Mouse (Mus musculus): Measurements from ENCODE around the gene Smug1.

The Smug1 gene

DNA sequence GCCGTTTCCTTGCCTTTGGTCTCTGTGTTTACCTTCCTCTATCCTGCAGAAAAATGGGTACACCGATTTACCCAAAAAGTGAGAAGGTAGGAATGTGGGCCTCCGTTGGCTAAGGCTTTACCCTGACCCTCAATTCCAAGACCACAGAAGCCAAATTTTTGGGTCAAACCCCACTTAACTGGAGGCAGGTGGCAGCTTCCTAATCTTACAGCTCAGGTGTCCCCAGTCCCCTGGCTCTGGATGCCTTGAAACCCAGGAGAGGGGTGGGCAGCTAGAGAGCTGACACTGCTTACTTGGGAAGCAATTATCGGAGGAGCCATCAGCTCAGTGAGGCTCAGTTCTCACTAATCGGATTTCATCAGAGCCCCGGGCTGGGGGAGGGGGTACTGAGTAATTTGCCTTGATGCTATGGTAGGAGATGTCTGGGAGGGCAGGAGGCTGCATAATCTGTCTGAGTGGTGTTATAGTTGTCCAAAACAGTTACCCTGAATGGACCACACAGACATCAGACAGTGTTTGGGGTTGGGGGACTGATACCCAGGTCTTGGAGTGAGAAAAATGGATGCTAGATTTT is at the start of gene Smug1:
TSS of gene Smug1 (minus strand) at position 51 of the 574 bp plus-strand sequence.
- no peak for DNase-seq (ENCODE audit: inconsistent age in 2 of 2, low spot score in 1 of 2)

DNA sequence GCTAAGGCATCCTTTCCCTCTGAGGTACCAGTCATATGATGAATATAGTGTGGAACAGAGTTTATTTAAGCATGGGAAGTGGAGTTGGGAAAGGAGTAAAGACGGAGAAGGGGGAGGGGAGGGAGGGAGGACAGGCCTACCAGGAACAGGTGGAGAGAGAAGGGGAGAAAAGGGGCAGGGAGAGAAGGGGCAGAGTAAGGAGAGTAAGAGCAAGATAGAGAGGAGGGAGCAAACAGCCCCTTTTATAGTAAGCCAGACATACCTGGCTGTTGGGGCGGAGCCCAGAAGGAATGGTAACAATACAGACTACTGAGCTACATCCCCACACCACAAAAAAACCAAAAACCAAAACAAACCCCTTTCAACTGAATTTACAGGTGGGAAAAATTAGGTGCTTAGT is 49.2 kb upstream of the Smug1 start:
- no peak for DNase-seq (ENCODE audit: inconsistent age in 2 of 2, low spot score in 1 of 2)

DNA sequence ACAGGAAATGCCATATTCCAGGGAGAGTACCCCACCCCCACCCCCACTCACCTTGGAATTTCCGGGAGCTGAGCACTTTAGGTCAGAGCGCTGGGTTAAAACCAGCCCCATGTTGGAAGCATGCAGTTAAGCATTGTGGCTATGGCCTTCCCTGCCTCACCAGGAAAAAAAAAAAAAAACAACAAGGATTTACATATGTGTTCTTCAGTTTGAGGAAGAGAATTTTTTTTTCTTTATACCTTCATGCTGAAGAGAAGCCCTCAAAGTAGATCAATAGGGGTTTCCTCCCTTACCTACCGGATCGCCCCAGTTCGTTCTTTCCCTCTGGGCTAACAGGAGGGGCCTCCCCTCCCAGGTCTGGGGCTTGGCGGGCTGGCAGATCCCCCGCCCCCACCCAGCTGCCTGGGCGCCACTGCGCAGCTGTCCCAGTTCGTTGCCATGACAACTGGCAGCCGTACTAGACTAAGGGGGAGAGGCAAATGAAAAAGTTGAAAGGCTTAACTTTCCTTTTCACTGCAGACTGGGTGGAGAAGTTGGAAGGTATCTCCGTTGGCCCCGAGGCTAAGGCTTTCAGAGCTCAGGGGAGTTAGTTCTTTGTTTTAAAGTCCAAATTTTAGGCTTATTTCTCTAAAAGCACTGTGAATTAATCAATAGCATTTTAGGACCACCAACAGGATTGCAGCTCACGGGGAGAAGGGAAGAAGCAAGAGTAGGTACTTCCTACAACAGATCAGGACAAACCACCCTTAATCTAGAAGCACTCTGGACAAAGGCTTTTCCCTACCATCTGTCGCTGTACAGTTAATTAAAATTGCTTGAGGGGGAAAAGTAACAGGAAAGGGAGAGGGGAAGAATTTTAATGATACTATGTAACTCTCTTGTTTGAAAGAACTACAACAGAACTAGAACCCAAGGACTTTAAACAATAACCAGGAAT is 48.3 kb upstream of the Smug1 start:
- DNase-seq (ENCODE audit: inconsistent age in 2 of 2, low spot score in 1 of 2): peak; percentile 89 to 95

DNA sequence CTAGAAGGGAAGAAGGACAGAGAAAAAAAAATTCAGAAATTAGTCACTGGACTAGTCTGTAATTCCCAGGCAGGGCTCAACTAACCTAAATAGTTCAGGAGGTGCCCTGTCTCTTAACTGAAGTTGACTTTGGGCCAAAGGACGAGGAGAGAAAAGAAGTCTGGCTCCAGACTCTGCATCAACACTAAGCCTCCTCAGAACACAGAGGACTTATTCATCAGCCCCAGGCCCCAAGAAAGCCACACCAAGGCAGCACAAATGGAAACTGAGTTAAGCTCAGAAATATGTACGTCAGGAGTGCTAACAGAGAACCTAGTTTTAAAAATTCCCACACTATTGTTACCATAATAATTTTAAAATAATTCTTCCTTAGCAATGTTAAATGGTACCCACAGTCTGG is 47.3 kb upstream of the Smug1 start:
- peak in 1 of 2 experiments; percentile 52 for DNase-seq (ENCODE audit: inconsistent age in 2 of 2, low spot score in 1 of 2)

DNA sequence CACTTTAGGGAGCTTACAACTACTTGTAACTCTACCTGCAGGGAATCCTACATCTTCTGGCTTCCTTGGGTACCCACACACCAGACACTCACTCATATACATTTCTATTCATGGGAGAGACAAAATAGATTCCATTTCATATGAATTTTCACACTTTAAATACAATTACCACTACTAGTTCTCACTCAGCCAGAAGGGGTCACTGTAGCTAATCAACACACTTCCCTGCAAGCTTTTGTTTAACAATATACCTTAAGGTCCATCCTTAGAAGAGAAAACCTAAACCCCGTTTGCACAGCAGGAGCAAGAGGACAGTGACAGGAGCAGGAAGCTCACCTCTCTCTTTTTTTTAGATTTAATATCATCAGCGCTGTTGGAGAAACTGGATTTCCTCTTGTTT is 38.3 kb upstream of the Smug1 start:
- DNase-seq (ENCODE audit: inconsistent age in 2 of 2, low spot score in 1 of 2): no peak

DNA sequence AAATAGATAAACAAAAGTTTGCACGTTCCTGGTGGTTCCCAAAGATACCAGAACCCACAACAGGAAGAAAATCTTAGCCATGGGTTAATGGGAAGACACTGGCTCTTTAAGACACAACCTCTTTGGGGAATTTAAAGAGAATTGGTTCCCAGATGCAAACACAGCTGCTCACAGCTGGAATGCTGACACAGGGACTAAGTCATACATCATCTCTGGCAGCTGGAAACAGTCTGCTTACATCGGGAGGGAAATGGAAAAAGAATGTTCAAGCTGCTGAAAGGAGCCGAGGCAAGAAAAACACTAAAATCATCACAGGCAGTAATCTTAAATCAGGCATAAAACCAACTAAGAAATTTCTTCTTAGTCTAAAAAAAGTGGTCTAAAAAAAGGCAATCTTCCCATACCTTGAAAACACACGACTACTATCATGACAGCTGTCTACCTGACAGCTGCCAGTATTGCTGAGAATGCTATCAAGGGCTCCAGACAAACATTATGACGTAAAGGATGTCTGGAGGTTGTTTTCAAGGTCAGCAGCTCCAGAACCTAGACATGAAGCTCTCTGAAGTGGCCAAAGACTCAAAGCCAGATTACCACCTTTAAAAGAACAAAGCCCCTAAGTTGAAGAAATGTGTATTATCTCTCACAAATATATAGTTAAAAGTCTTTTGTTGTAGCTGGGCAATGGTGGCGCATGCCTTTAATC is 35.3 kb upstream of the Smug1 start:
- DNase-seq (ENCODE audit: inconsistent age in 2 of 2, low spot score in 1 of 2): no peak

DNA sequence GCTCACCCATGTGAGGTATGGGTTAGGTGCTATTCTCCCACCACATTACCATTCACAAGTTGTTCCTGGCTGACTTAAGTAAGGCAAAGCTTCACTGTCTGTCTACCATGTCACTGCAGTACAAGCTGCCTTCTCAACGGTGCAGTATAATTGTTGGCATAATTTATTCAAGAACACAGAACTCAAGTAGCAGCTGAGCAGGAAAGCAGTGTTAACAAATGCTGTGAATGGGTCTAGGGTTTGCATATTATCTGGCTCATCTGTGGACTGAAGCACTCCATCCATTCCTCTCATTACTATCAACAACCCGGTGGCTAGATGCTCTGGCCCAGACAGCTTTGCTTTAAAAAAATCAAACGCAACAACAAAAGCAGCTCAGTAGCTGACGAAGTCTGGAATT is 30.9 kb upstream of the Smug1 start:
- no peak for DNase-seq (ENCODE audit: inconsistent age in 2 of 2, low spot score in 1 of 2)

DNA sequence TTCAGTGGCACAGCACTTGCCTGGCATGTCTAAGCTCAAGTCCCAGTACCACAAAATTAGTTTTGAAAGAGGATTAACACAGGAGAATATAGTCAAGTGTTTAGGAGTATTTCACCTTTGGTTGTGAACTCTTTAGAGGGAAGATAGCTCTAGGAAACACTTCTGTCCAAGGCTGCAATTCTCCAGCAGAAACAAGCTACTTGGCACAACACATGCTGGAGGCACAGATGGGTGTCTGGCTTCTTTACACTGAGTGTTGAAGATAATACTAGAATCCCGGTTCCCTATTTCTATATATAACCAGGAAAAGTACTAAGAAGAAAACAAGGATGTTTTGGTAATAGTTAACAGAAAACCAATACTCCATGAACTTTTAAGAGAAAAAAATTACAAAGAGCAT is 29.9 kb upstream of the Smug1 start:
- no peak for DNase-seq (ENCODE audit: inconsistent age in 2 of 2, low spot score in 1 of 2)

DNA sequence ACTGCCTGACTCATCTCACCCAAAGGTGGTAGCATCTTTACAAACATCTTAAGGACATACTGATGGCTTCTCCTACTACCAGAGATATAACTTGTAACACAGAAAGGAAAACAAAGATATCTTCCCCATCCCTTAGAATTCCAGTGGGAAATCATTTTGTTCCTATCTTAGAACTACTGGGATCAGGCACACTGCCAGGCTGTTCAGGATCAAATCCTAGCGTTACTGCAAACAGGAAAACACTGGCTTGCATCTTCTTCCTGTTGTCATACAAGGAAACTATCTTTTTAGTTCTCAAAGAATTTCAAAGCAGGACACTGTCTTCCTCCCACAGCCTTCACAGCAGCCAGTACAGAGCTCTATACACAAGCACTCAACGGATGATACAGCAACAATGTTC is 26.7 kb upstream of the Smug1 start:
- peak in 1 of 2 experiments; percentile 62 for DNase-seq (ENCODE audit: inconsistent age in 2 of 2, low spot score in 1 of 2)

DNA sequence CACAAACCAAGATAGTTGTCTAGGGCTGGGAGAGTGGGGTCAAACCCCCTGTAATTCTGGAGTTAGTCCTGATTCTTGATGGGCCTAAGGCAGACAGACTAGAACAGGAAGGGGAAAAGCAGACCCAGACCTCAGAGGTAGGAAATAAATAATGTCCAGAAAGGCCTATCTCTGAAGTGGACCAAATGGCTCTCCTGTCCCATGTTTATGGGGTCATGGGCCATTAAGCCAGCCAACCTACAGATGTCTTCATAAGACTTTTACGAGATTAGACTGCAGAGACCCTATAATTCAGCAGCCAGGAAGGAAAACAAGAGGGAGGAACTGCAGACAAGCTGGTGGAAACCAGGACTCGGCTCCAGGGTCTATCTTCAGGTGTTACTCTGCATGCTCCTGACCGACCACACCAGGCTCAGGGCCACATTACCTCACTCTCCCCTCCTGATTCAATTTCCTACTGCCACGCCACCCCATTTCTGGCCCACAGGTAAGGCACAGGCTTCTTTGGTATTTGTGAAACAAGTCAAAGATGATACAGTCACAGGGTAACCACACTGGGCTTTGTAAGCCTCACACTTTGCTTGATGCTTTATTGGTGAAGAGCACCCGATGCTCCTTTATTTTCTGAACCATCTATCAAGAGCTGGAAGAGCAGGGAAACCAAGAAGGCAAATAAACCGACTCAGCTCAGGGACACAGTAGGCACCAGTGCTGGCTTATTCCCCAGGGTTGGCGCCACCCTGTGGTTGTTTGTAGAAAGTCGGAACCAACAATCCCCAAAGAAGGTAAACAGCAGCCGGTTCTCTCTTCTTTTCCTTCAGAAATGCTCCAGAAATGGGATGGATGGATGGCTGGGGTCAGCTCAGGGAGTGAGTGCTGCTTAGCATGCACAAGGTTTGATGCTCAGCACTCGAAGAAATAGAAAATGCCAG is 23.9 kb upstream of the Smug1 start:
- DNase-seq (ENCODE audit: inconsistent age in 2 of 2, low spot score in 1 of 2): peak in 1 of 2 experiments; percentile 82

DNA sequence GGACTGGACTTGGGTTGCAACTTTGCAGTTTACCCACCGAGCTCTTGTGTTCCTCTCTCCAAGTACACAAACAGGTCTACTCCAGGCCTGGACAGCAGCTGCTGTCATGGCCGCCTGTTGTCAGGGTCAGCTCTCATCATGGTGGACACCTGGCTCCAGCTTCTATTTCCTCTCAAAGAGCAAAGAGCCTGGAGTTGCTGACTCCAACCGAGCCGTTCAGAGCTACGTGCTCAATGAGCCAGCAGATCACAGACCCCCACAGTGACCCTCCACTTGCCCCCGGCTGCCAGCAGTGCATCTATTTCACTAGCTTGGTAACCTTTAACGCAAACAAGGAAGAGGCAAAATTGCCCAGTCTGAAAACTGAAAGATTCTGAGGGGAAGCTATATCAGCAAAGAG is 23.2 kb upstream of the Smug1 start:
- DNase-seq (ENCODE audit: inconsistent age in 2 of 2, low spot score in 1 of 2): no peak

DNA sequence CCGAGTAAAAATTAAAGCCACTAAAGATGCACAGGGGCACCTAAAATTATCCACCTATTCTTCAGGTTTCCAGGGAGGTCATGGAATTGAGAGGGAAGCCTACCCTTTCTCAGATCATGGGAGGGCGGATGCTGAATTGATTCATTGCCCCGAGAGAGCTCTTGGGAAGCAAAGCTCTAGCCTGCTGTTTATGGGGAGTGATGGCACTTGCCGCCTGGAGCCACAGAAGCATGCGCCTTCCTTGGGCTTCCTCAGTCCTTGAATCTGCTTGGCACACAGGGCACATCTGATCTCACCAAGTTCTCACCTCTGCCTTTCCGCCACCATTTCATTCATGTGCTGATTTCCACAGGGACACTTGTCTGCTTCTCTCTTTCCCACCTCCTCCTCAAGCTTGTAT is 20.9 kb upstream of the Smug1 start:
- DNase-seq (ENCODE audit: inconsistent age in 2 of 2, low spot score in 1 of 2): no peak

DNA sequence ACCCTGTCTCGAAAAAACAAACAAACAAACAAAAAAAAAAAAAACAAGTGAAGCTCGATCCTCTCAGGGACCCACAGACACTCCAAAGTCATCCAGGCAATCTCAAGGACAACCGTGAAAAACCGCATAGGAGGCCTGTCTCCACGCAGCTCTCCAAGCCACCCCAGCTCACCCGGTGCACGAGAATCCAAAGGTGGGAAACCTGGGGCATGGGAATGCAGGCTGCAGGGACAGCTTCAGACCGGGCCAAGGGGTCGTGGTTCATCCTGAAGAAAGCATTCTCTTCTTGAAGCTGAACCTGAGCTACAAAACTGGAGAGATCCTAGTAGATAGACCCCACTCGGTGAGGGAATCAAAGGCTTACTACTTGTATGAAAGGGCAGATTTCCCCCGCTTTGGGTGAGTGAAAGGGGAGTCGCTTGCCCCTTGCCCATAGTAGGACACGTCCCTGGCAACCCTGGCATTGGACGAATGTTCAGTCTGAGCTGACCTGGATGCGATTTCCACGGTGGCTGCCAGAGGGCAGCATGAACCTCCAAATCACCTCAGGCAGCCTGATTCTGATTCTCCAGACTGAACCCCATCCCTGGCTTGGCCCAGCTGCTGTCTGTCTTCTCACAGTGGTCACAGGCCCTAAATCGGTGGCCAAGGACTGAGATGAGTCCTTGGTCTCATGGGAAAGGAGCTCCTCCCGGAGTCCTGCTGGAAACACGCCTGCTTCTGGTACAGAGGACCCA is 18.7 kb upstream of the Smug1 start:
- peak; percentile 61 to 85 for DNase-seq (ENCODE audit: inconsistent age in 2 of 2, low spot score in 1 of 2)

DNA sequence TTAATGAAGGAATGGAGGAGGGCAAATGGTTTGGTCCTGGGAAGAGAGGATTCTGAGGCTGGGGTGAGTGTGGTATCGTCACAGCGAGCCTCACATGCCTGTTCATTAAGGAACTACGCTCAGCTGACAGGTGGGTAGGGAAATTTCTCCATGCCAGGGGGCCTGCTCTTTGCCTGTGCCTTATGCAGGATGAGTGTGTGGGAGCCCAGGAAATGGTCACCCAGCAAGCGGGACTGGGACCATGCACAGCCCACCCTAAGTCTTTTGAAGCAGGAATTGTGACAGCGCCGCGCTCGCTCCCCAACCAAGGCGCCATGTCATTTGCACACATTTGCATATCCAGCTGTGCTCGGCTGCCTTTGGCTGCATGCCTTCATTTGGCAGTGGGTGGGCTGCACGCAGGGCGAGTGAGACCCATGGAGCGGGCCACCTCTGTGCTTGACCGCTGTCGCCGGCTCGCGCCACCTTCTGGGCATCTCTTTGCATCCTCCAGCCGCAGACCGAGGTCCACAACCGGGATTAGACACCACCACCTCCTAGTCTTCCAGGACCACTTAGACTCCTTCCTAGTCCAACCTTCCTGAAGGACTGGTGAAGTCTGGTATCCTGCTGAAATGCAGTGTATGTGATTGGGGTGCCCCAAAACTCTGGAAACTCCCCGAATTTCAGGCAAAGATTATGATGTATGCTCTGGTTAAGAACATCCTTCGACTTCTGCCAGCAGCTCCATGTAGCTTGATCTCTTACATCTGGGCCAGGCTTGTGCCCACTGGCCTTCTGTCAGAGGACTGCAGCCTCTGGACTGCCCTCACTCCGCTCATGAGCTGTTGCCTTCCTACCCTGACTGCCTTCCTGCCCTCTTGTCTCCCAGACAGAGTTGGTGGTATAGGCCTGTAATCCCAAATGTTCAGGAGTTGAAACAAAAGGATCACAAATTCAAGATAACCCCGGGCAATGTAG is 17.0 kb upstream of the Smug1 start:
- DNase-seq (ENCODE audit: inconsistent age in 2 of 2, low spot score in 1 of 2): peak in 1 of 2 experiments; percentile 53

DNA sequence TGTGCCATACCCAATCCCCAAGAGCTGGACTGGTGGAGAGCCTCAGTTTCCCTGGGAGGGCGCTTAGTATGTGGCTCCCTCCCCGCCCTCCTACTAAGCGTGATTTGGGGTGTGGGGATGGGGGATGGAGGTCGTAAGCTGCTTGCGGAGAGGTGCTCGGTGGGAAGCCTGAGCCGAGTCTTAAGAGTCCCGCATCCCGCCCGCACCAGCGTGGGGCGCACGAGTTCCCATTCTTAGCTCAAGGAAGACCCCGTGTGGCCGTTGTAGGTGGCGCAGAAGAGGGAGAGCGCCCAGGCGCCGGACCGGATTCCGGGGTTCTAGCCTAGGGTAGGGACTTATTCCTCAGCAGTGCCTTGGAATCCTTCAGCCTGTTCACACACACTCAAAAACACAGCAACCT is 16.2 kb upstream of the Smug1 start:
- DNase-seq (ENCODE audit: inconsistent age in 2 of 2, low spot score in 1 of 2): peak; percentile 59 to 82

DNA sequence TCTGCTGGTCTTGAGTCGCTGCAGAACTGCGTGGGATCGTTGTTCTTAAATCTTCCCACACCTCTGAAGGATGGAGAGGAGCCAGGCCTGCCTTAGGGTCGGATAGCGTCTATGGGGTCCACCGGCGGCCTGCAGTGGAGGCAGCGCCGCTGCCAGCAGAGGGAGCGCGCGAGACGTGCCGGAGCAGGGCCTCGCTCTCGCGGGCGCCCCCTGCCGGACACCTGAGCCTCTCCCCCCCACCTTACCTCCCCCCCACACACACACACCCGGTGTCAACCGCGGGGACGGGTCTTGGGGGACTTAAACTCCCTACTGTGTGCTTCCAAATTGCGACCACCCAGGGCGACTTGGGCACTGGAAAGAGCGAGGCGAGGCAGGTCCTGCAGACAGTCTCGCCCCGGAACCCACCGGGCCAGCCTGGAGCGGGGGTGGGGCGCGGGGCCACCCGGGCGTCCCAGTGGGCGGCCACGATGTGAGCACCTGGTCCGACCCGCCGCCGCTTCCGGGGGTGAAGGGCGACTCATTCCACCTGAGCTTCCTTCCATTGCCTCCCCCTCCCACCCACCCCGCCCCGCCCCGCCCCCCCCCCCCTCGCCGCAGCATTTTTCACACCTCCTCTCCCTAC is 15.4 kb upstream of the Smug1 start:
- peak; percentile 78 to 91 for DNase-seq (ENCODE audit: inconsistent age in 2 of 2, low spot score in 1 of 2)

DNA sequence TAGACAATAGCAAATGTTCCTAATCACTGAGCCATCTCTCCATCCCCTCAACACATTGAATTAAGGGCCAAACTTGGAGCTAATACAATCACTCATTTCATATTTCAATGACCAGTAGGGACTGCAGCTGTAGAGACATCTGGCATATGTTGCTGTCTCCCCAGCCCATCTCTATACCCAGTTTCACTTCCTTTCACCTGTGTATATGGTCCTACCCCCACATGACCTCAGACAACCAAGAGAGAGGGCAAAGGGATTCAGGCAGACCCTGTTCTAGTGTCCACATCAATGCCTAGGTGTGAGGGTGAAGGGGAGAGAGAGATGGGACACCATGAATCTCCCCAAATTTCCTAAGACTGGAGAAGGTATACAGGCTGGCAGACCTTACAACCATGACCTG is 13.5 kb upstream of the Smug1 start:
- DNase-seq (ENCODE audit: inconsistent age in 2 of 2, low spot score in 1 of 2): no peak

DNA sequence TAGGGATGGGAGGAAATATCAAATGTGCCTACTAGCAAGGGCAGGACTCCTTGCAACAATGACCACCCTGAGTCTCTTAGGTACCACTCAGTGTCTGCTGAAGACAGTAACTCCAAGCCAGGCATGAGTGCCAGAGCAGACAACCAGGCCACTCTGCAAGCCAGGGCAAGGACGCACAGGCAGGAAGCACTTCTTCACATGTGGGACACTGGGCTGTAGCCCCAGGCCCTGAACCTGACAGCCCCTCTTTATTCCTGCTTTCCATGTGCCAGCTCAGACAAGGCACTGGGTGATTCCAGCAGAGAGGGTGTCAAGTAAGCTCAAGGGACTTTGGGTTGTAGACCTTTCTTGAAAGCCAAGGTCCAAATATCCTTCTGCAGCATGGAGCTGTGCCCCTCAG is 11.9 kb upstream of the Smug1 start:
- DNase-seq (ENCODE audit: inconsistent age in 2 of 2, low spot score in 1 of 2): no peak

DNA sequence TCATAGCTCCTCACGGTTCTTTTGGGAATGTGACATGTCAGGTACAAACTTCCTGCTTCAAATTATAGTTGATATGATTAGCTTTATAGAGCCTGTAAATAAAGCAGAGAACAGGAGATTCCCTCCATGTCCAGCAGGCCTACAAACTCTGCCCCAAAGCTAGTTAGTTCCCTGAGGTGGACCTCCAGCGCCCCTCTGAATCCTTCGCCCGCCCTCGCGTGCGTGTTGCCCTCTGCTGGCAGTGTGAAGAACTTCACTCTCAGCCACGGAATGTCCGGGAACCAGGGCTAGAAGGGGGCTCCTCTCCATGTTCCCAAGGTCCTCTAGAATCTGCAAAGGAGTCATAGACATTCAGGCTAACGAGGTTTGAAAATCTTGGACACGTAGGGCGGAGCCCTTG is 11.2 kb upstream of the Smug1 start:
- DNase-seq (ENCODE audit: inconsistent age in 2 of 2, low spot score in 1 of 2): peak in 1 of 2 experiments; percentile 75

All from adrenal gland, adult (tissue).